Mouse (Mus musculus): ENCODE results near the gene Sod1. TPM values are rescaled to one million over a fixed set of nuclear protein-coding genes. Genes with fewer than 3 reads are reported as not detected.
"Not testable (repeated sequence)": the region's sequence is repeated elsewhere in the genome, so short reads cannot be mapped to it uniquely, and the experiment has no call there.

The Sod1 gene
- polyA plus RNA-seq, 1 experiment = 305 TPM

- Histone ChIP-seq H3K4me1 (replicated peaks; ENCODE audit: control insufficient read depth, insufficient read depth, low read length) (no peaks in the 10 kb centered on the region), H3K27me3 (ENCODE audit: control insufficient read depth, insufficient read depth, low read length) (no peaks in the 10 kb centered on the region), H3K27ac (ENCODE audit: control insufficient read depth, insufficient read depth, low read length) (no peak overlapping the region), H3K36me3 (ENCODE audit: control insufficient read depth, insufficient read depth, low read length) (peaks cover 78% of the 10 kb centered on the region), H3K4me3 (ENCODE audit: control insufficient read depth, insufficient read depth, low read length) (no peak overlapping the region)
- 95% methylated on average over 17 of the region's 17 CpGs for WGBS
- TF ChIP-seq POLR2A (IDR thresholded peaks at IDR 0.05; ENCODE audit: control insufficient read depth, extremely low read depth, insufficient read depth, low read length, poor library complexity) (no peak), CTCF (IDR thresholded peaks at IDR 0.05; ENCODE audit: borderline replicate concordance, control insufficient read depth, extremely low read depth, insufficient read depth, low read length, poor library complexity) (no peak)
- DNase-seq = no peak
Observed at GRCm38 (mm10) chr16:90242426-90243304, 22.1 kb downstream of the Sod1 start.

- WGBS = 96% methylated on average over 7 of the region's 7 CpGs
- H3K4me1 ChIP-seq (replicated peaks; ENCODE audit: control insufficient read depth, insufficient read depth, low read length) = no peaks in the 10 kb centered on the region
- H3K36me3 ChIP-seq (ENCODE audit: control insufficient read depth, insufficient read depth, low read length) = peaks cover 88% of the 10 kb centered on the region
Observed at GRCm38 (mm10) chr16:90250099-90250498, 29.5 kb downstream of the Sod1 start.

GRCm38 (mm10) chr16:90251256-90251655, 30.7 kb downstream of the Sod1 start:
- H3K27me3 ChIP-seq (ENCODE audit: control insufficient read depth, insufficient read depth, low read length); H3K27ac ChIP-seq (ENCODE audit: control insufficient read depth, insufficient read depth, low read length); H3K4me3 ChIP-seq (ENCODE audit: control insufficient read depth, insufficient read depth, low read length); H3K4me1 ChIP-seq (replicated peaks; ENCODE audit: control insufficient read depth, insufficient read depth, low read length); DNase-seq: not testable (repeated sequence)
- WGBS = 93% methylated on average over 3 of the region's 3 CpGs
- H3K36me3 ChIP-seq (ENCODE audit: control insufficient read depth, insufficient read depth, low read length) = peaks cover 81% of the 10 kb centered on the region

More at GRCm38 (mm10) chr16:90250099-90250498, 29.5 kb downstream of the Sod1 start:
- TF ChIP-seq POLR2A (IDR thresholded peaks at IDR 0.05; ENCODE audit: control insufficient read depth, extremely low read depth, insufficient read depth, low read length, poor library complexity) (no peak), CTCF (IDR thresholded peaks at IDR 0.05; ENCODE audit: borderline replicate concordance, control insufficient read depth, extremely low read depth, insufficient read depth, low read length, poor library complexity) (no peak)
- DNase-seq = no peak
- Histone ChIP-seq H3K4me3 (ENCODE audit: control insufficient read depth, insufficient read depth, low read length) (no peak overlapping the region), H3K27me3 (ENCODE audit: control insufficient read depth, insufficient read depth, low read length) (no peaks in the 10 kb centered on the region), H3K27ac (ENCODE audit: control insufficient read depth, insufficient read depth, low read length) (no peak overlapping the region)

GRCm38 (mm10) chr16:90252521-90252920, 32.0 kb downstream of the Sod1 start:
- Histone ChIP-seq H3K4me3 (ENCODE audit: control insufficient read depth, insufficient read depth, low read length) (no peak overlapping the region), H3K36me3 (ENCODE audit: control insufficient read depth, insufficient read depth, low read length) (peaks cover 81% of the 10 kb centered on the region), H3K4me1 (replicated peaks; ENCODE audit: control insufficient read depth, insufficient read depth, low read length) (no peaks in the 10 kb centered on the region), H3K27ac (ENCODE audit: control insufficient read depth, insufficient read depth, low read length) (no peak overlapping the region), H3K27me3 (ENCODE audit: control insufficient read depth, insufficient read depth, low read length) (no peaks in the 10 kb centered on the region)
- no peak for DNase-seq
- 95% methylated on average over 2 of the region's 2 CpGs for WGBS
- TF ChIP-seq POLR2A (IDR thresholded peaks at IDR 0.05; ENCODE audit: control insufficient read depth, extremely low read depth, insufficient read depth, low read length, poor library complexity) (no peak), CTCF (IDR thresholded peaks at IDR 0.05; ENCODE audit: borderline replicate concordance, control insufficient read depth, extremely low read depth, insufficient read depth, low read length, poor library complexity) (no peak)

GRCm38 (mm10) chr16:90258950-90259349, 38.4 kb downstream of the Sod1 start:
- Histone ChIP-seq H3K4me3 (ENCODE audit: control insufficient read depth, insufficient read depth, low read length) (no peak overlapping the region), H3K27me3 (ENCODE audit: control insufficient read depth, insufficient read depth, low read length) (no peaks in the 10 kb centered on the region), H3K36me3 (ENCODE audit: control insufficient read depth, insufficient read depth, low read length) (peaks cover 43% of the 10 kb centered on the region), H3K4me1 (replicated peaks; ENCODE audit: control insufficient read depth, insufficient read depth, low read length) (no peaks in the 10 kb centered on the region), H3K27ac (ENCODE audit: control insufficient read depth, insufficient read depth, low read length) (no peak overlapping the region)
- TF ChIP-seq POLR2A (IDR thresholded peaks at IDR 0.05; ENCODE audit: control insufficient read depth, extremely low read depth, insufficient read depth, low read length, poor library complexity) (no peak), CTCF (IDR thresholded peaks at IDR 0.05; ENCODE audit: borderline replicate concordance, control insufficient read depth, extremely low read depth, insufficient read depth, low read length, poor library complexity) (no peak)
- 84% methylated on average over 7 of the region's 7 CpGs for WGBS
- no peak for DNase-seq

- WGBS = 88% methylated on average over 5 of the region's 5 CpGs
- no peaks in the 10 kb centered on the region for H3K27me3 ChIP-seq (ENCODE audit: control insufficient read depth, insufficient read depth, low read length)
- peaks cover 37% of the 10 kb centered on the region for H3K36me3 ChIP-seq (ENCODE audit: control insufficient read depth, insufficient read depth, low read length)
- no peak overlapping the region for H3K27ac ChIP-seq (ENCODE audit: control insufficient read depth, insufficient read depth, low read length)
- TF ChIP-seq CTCF (IDR thresholded peaks at IDR 0.05; ENCODE audit: borderline replicate concordance, control insufficient read depth, extremely low read depth, insufficient read depth, low read length, poor library complexity) = no peak
- no peak for TF ChIP-seq POLR2A (IDR thresholded peaks at IDR 0.05; ENCODE audit: control insufficient read depth, extremely low read depth, insufficient read depth, low read length, poor library complexity)
- no peaks in the 10 kb centered on the region for H3K4me1 ChIP-seq (replicated peaks; ENCODE audit: control insufficient read depth, insufficient read depth, low read length)
- no peak overlapping the region for H3K4me3 ChIP-seq (ENCODE audit: control insufficient read depth, insufficient read depth, low read length)
- no peak for DNase-seq
Observed at GRCm38 (mm10) chr16:90259623-90260022, 39.1 kb downstream of the Sod1 start.
